In genomic region chr8:61194306-61194925, GRCm38 (mm10) we compare ENCODE assay signal across 20 mouse cellular contexts. TPM values are rescaled to one million over a fixed set of nuclear protein-coding genes. Genes with fewer than 3 reads are reported as not detected.
A peak's percentile ranks its signal among the peaks of the same experiment; 100 is the strongest.
DNase-seq lines count a peak whose midpoint lies in the region.
"Had no signal": no experiment of that assay in that cellular context is flagged by ENCODE, and none has a peak within 500 bp of the region (broad histone marks: within the 10 kb centered on the region; RNA-seq: fewer than 3 reads in every experiment).

No protein-coding gene starts in this region.

- DNase-seq in 3134 (ENCODE audit: extremely low read depth, insufficient read length, low spot score) (peak; percentile 85), MN1 (ENCODE audit: low spot score) (peak; percentile 11)
- DNase-seq in adrenal gland, adult 8-10 months: peak; percentile 31
- DNase-seq in fibroblast of lung, adult 2 months (ENCODE audit: low read depth): peak; percentile 80
- DNase-seq in embryo, embryonic 11 days: no peak
- DNase-seq in gastrocnemius, adult 8-10 months (ENCODE audit: low spot score in 2 of 2): no peak
- DNase-seq in right cerebral cortex, postnatal 10 days (ENCODE audit: low spot score in 2 of 2): no peak
- DNase-seq: cerebellum, adult 2 months; cerebellum, postnatal 25 days; gastrocnemius, postnatal 14 days; heart, adult 18-20 months; heart, postnatal 10 days; kidney, adult 11 months; kidney, postnatal 4 days; liver, embryonic 13.5 days; lung, embryonic 14.5 days; lung, postnatal 4 days; midbrain, embryonic 14.5 days; right cerebral cortex, adult 18-20 months; thymus, adult 18-20 months had no signal

RNA-seq across cellular contexts. Expression of gene Sh3rf1, which starts 29.3 kb away (rescaled TPM):
- 10 to 100 TPM in 2 of 4 experiments, 1 to 10 TPM in 2; 8.7 to 13.5 (median 10.4) TPM for total RNA-seq in adrenal gland, adult 8-10 months (2022)
- total RNA-seq in gastrocnemius, adult 8-10 months (2022): 1 to 10 TPM; 1.3 to 1.8 (median 1.4) TPM

Comparison
In these comparisons a context has a peak if more than half of its experiments do, and no peak if none do; other contexts are left out.
1. DNase-seq: peak in 3134 (single experiment), MN1 (single experiment), adrenal gland, adult 8-10 months (single experiment) and fibroblast of lung, adult 2 months (single experiment); none in embryo, embryonic 11 days (single experiment), gastrocnemius, adult 8-10 months (0 of 2) and right cerebral cortex, postnatal 10 days (0 of 2).